Mouse (Mus musculus): ENCODE results near the gene Hist1h2bn. TPM values are rescaled to one million over a fixed set of nuclear protein-coding genes. Genes with fewer than 3 reads are reported as not detected.
"Not testable (repeated sequence)": the region's sequence is repeated elsewhere in the genome, so short reads cannot be mapped to it uniquely, and the experiment has no call there.

The Hist1h2bn gene
- polyA plus RNA-seq, 1 experiment from 2014 or later, result 2.2 TPM

GRCm38 (mm10) chr13:21722993-21723836 is 30.7 kb upstream of the Hist1h2bn start:
- no peak for DNase-seq (ENCODE audit: low spot score)
- ATAC-seq (ENCODE audit: low FRiP score), result no peak
- no peak overlapping the region for H3K9ac ChIP-seq (ENCODE audit: low read depth, low read length)
- WGBS, result 33% methylated on average over 5 of the region's 5 CpGs
- no peak overlapping the region for H3K27ac ChIP-seq (ENCODE audit: low read depth, low read length)
- H3K27me3 ChIP-seq (ENCODE audit: control insufficient read depth, insufficient read depth, low read length), result no peaks in the 10 kb centered on the region
- no peaks in the 10 kb centered on the region for H3K36me3 ChIP-seq (ENCODE audit: control insufficient read depth, insufficient read depth, low read length)
- peaks cover 7% of the 10 kb centered on the region; the same call in 1 of the 2 replicates for H3K4me1 ChIP-seq (replicated peaks; ENCODE audit: control insufficient read depth, insufficient read depth, low read length)
- no peaks in the 10 kb centered on the region for H3K9me3 ChIP-seq (ENCODE audit: control insufficient read depth, low read length)
- H3K4me2 ChIP-seq (replicated peaks; ENCODE audit: low read depth, low read length), result no peak overlapping the region; the same call in 1 of the 2 replicates
- no peak overlapping the region for H3K4me3 ChIP-seq (ENCODE audit: low read depth, low read length)

- H3K27ac ChIP-seq (ENCODE audit: low read depth, low read length), result peak overlapping the region; percentile 54; the same call in 1 of the 2 replicates
- 0 out of 2 replicates have a peak overlapping the region, but pooled peaks have one; percentile 12 for H3K4me2 ChIP-seq (replicated peaks; ENCODE audit: low read depth, low read length)
- no peaks in the 10 kb centered on the region for H3K36me3 ChIP-seq (ENCODE audit: control insufficient read depth, insufficient read depth, low read length)
- no peaks in the 10 kb centered on the region for H3K27me3 ChIP-seq (ENCODE audit: control insufficient read depth, insufficient read depth, low read length)
- no peak overlapping the region for H3K4me3 ChIP-seq (ENCODE audit: low read depth, low read length)
- H3K9me3 ChIP-seq (ENCODE audit: control insufficient read depth, low read length), result no peaks in the 10 kb centered on the region
- DNase-seq (ENCODE audit: low spot score) (peak; percentile 63), ATAC-seq (ENCODE audit: low FRiP score) (peak; percentile 89)
- peaks cover 3% of the 10 kb centered on the region; the same call in 1 of the 2 replicates for H3K4me1 ChIP-seq (replicated peaks; ENCODE audit: control insufficient read depth, insufficient read depth, low read length)
- no peak overlapping the region for H3K9ac ChIP-seq (ENCODE audit: low read depth, low read length)
- WGBS, result 16% methylated on average over 11 of the region's 11 CpGs
These were observed 25.9 kb upstream of the Hist1h2bn start for GRCm38 (mm10) chr13:21727948-21728572.

- H3K9ac ChIP-seq (ENCODE audit: low read depth, low read length), result no peak overlapping the region
- H3K4me3 ChIP-seq (ENCODE audit: low read depth, low read length), result no peak overlapping the region
- H3K9me3 ChIP-seq (ENCODE audit: control insufficient read depth, low read length), result no peaks in the 10 kb centered on the region
- WGBS, result 65% methylated on average over 1 of the region's 1 CpGs
- no peaks in the 10 kb centered on the region for H3K36me3 ChIP-seq (ENCODE audit: control insufficient read depth, insufficient read depth, low read length)
- DNase-seq (ENCODE audit: low spot score) (no peak), ATAC-seq (ENCODE audit: low FRiP score) (no peak)
- H3K4me2 ChIP-seq (replicated peaks; ENCODE audit: low read depth, low read length), result no peak overlapping the region
- peaks cover 3% of the 10 kb centered on the region; the same call in 1 of the 2 replicates for H3K4me1 ChIP-seq (replicated peaks; ENCODE audit: control insufficient read depth, insufficient read depth, low read length)
- H3K27me3 ChIP-seq (ENCODE audit: control insufficient read depth, insufficient read depth, low read length), result no peaks in the 10 kb centered on the region
- H3K27ac ChIP-seq (ENCODE audit: low read depth, low read length), result no peak overlapping the region
These were observed 24.4 kb upstream of the Hist1h2bn start for GRCm38 (mm10) chr13:21729544-21729943.

GRCm38 (mm10) chr13:21733466-21733865 is 20.5 kb upstream of the Hist1h2bn start:
- Histone ChIP-seq H3K4me3 (ENCODE audit: low read depth, low read length) (no peak overlapping the region), H3K4me1 (replicated peaks; ENCODE audit: control insufficient read depth, insufficient read depth, low read length) (no peaks in the 10 kb centered on the region), H3K9ac (ENCODE audit: low read depth, low read length) (0 out of 2 replicates have a peak overlapping the region, but pooled peaks have one; percentile 19), H3K4me2 (replicated peaks; ENCODE audit: low read depth, low read length) (no peak overlapping the region), H3K27ac (ENCODE audit: low read depth, low read length) (peak overlapping the region; percentile 98), H3K27me3 (ENCODE audit: control insufficient read depth, insufficient read depth, low read length) (no peaks in the 10 kb centered on the region), H3K36me3 (ENCODE audit: control insufficient read depth, insufficient read depth, low read length) (no peaks in the 10 kb centered on the region), H3K9me3 (ENCODE audit: control insufficient read depth, low read length) (no peaks in the 10 kb centered on the region)
- 59% methylated on average over 5 of the region's 5 CpGs for WGBS
- ATAC-seq (ENCODE audit: low FRiP score), result 0 out of 2 replicates have a peak, but pooled peaks have one; percentile 17
- peak; percentile 60 for DNase-seq (ENCODE audit: low spot score)

GRCm38 (mm10) chr13:21734010-21734905 is 19.7 kb upstream of the Hist1h2bn start:
- peak; percentile 92 for DNase-seq (ENCODE audit: low spot score)
- no peaks in the 10 kb centered on the region for H3K9me3 ChIP-seq (ENCODE audit: control insufficient read depth, low read length)
- under 1% methylated on average over 21 of the region's 21 CpGs for WGBS

GRCm38 (mm10) chr13:21734906-21735767 is 18.8 kb upstream of the Hist1h2bn start, which contains the start of gene Hist1h4j:
Hist1h4j (plus strand) TSS chr13:21735064.
- peak within 1 kb of the TSS; percentile 58 for H3K4me2 ChIP-seq (replicated peaks; ENCODE audit: low read depth, low read length)
- peak within 1 kb of the TSS; percentile 80 for H3K9ac ChIP-seq (ENCODE audit: low read depth, low read length)
- under 1% methylated on average over 42 of the region's 56 CpGs for WGBS
- not testable (repeated sequence) for H3K36me3 ChIP-seq (ENCODE audit: control insufficient read depth, insufficient read depth, low read length); H3K9me3 ChIP-seq (ENCODE audit: control insufficient read depth, low read length); H3K27me3 ChIP-seq (ENCODE audit: control insufficient read depth, insufficient read depth, low read length); H3K4me1 ChIP-seq (replicated peaks; ENCODE audit: control insufficient read depth, insufficient read depth, low read length)
- peak within 1 kb of the TSS; percentile 98 for H3K27ac ChIP-seq (ENCODE audit: low read depth, low read length)
- ATAC-seq (ENCODE audit: low FRiP score), result peak; percentile 92
- DNase-seq (ENCODE audit: low spot score), result peak; percentile 97
- peak within 1 kb of the TSS; percentile 49 for H3K4me3 ChIP-seq (ENCODE audit: low read depth, low read length)

More at GRCm38 (mm10) chr13:21734010-21734905, 19.7 kb upstream of the Hist1h2bn start:
- no peaks in the 10 kb centered on the region for H3K36me3 ChIP-seq (ENCODE audit: control insufficient read depth, insufficient read depth, low read length)
- peak; percentile 83 for ATAC-seq (ENCODE audit: low FRiP score)
- peak overlapping the region; percentile 98 for H3K27ac ChIP-seq (ENCODE audit: low read depth, low read length)
- H3K4me3 ChIP-seq (ENCODE audit: low read depth, low read length), result peak overlapping the region; percentile 49
- no peaks in the 10 kb centered on the region for H3K27me3 ChIP-seq (ENCODE audit: control insufficient read depth, insufficient read depth, low read length)
- no peaks in the 10 kb centered on the region for H3K4me1 ChIP-seq (replicated peaks; ENCODE audit: control insufficient read depth, insufficient read depth, low read length)
- H3K4me2 ChIP-seq (replicated peaks; ENCODE audit: low read depth, low read length), result peak overlapping the region; percentile 58
- peak overlapping the region; percentile 80 for H3K9ac ChIP-seq (ENCODE audit: low read depth, low read length)

GRCm38 (mm10) chr13:21745006-21745405 is 8.9 kb upstream of the Hist1h2bn start:
- DNase-seq (ENCODE audit: low spot score) (no peak), ATAC-seq (ENCODE audit: low FRiP score) (no peak)
- H3K9ac ChIP-seq (ENCODE audit: low read depth, low read length), result no peak overlapping the region
- no peak overlapping the region for H3K4me3 ChIP-seq (ENCODE audit: low read depth, low read length)
- WGBS, result 93% methylated on average over 1 of the region's 1 CpGs
- no peak overlapping the region for H3K27ac ChIP-seq (ENCODE audit: low read depth, low read length)
- no peak overlapping the region for H3K4me2 ChIP-seq (replicated peaks; ENCODE audit: low read depth, low read length)
- H3K4me1 ChIP-seq (replicated peaks; ENCODE audit: control insufficient read depth, insufficient read depth, low read length), result no peaks in the 10 kb centered on the region; the same call in 1 of the 2 replicates
- no peaks in the 10 kb centered on the region for H3K27me3 ChIP-seq (ENCODE audit: control insufficient read depth, insufficient read depth, low read length)
- H3K36me3 ChIP-seq (ENCODE audit: control insufficient read depth, insufficient read depth, low read length), result no peaks in the 10 kb centered on the region
- H3K9me3 ChIP-seq (ENCODE audit: control insufficient read depth, low read length), result no peaks in the 10 kb centered on the region

All from hindbrain, embryonic 11.5 days (tissue).